Mouse (Mus musculus) limb, embryonic 14.5 days (tissue): ENCODE results near the gene Lsamp. TPM values are rescaled to one million over a fixed set of nuclear protein-coding genes. Genes with fewer than 3 reads are reported as not detected.

ENCODE experiments used
- ATAC-seq: fragments of 200-750 bp; cut with Nextera tagmentation; 2 replicates; pipeline ENCODE4 v1.8.0; 2017; ENCODE audit warnings: low read depth, moderate number of reproducible peaks, moderate TSS enrichment; ENCODE audit not compliant: low FRiP score
- DNase-seq: peaks from one replicate; pipeline ENCODE4 v3.0.0-alpha.2; 2015; ENCODE audit warnings: low spot score
- H3K27ac ChIP-seq: fragments of 300-500 bp; sonication (generic); replicated peaks from 2 replicates; pipeline ENCODE4 v1.5.1; 2014; ENCODE audit warnings: low read depth, mild to moderate bottlenecking, low read length, moderate library complexity, mixed read lengths
- H3K27me3 ChIP-seq: fragments of 300-500 bp; sonication (generic); 2 replicates; pipeline ENCODE4 v1.6.1; 2014; ENCODE audit warnings: low read length, mixed read lengths; ENCODE audit not compliant: control insufficient read depth, insufficient read depth
- H3K36me3 ChIP-seq: fragments of 300-500 bp; sonication (generic); 2 replicates; pipeline ENCODE4 v1.6.1; 2014; ENCODE audit warnings: mild to moderate bottlenecking, low read length, moderate library complexity, mixed read lengths; ENCODE audit not compliant: control insufficient read depth, insufficient read depth
- H3K4me1 ChIP-seq: fragments of 300-500 bp; sonication (generic); 2 replicates; pipeline ENCODE4 v1.6.1; 2014; ENCODE audit warnings: antibody characterized with exemption, low read length, mixed read lengths; ENCODE audit not compliant: control insufficient read depth, insufficient read depth
- H3K4me2 ChIP-seq: fragments of 300-500 bp; sonication (generic); replicated peaks from 2 replicates; pipeline ENCODE4 v1.6.1; 2014; ENCODE audit warnings: low read depth, mild to moderate bottlenecking, low read length, moderate library complexity; ENCODE audit not compliant: severe bottlenecking
- H3K4me3 ChIP-seq: fragments of 300-500 bp; sonication (generic); replicated peaks from 2 replicates; pipeline ENCODE4 v1.5.1; 2014; ENCODE audit warnings: low read length
- H3K9ac ChIP-seq: fragments of 300-500 bp; sonication (generic); 2 replicates; pipeline ENCODE4 v1.6.1; 2014; ENCODE audit warnings: mild to moderate bottlenecking, low read depth, low read length, moderate library complexity; ENCODE audit not compliant: severe bottlenecking
- H3K9me3 ChIP-seq: fragments of 300-500 bp; sonication (generic); 2 replicates; pipeline ENCODE4 v1.6.1; 2016; ENCODE audit warnings: low read length; ENCODE audit not compliant: control insufficient read depth
- POLR2A ChIP-seq: fragments of 200-500 bp; IDR thresholded peaks from 2 replicates; pipeline ENCODE4 v1.8.0; 2012; ENCODE audit warnings: inconsistent platforms, mild to moderate bottlenecking, moderate library complexity, borderline replicate concordance; ENCODE audit not compliant: insufficient read depth, insufficient read length; ENCODE audit errors: extremely low read depth
- WGBS: fragments of 180-500 bp; shearing (Covaris S2); extraction: QIAGEN DNeasy Blood & Tissue Kit; methylation state at CpG from one replicate; pipeline ENCODE4 v1.1.7; 2014; 5-methylcytosine and 5-hydroxymethylcytosine counted together
- polyA plus RNA-seq, 2 experiments: library from polyadenylated mRNA; depleted of rRNA in 1 of 2; stranded (reverse) in 1 of 2; unstranded in 1 of 2; fragments of >200 nt; fragmentation: Nextera tagmentation in 1 of 2; extraction: Ambion mirVana in 1 of 2; gene quantifications; 2 replicates each; pipeline versions ENCODE4 v1.2.1 to v1.2.3; 2012 to 2014

The Lsamp gene
- polyA plus RNA-seq, 2 experiments: 5.3 to 11.8 TPM

- TF ChIP-seq POLR2A: no peak
- no peaks in the 10 kb centered on the region for H3K36me3 ChIP-seq
- DNase-seq: no peak
- H3K27ac ChIP-seq: no peak overlapping the region
- no peak overlapping the region for H3K4me3 ChIP-seq
- no peaks in the 10 kb centered on the region for H3K9me3 ChIP-seq
- H3K4me1 ChIP-seq: no peaks in the 10 kb centered on the region
- H3K27me3 ChIP-seq: no peaks in the 10 kb centered on the region
- 72% methylated on average over 9 of the region's 9 CpGs for WGBS
- H3K4me2 ChIP-seq: no peak overlapping the region
- no peak overlapping the region for H3K9ac ChIP-seq
- no peak for ATAC-seq
Measured at GRCm38 (mm10) chr16:41728900-41729585, 1744.9 kb downstream of the Lsamp start.

GRCm38 (mm10) chr16:41729911-41730310 is 1745.8 kb downstream of the Lsamp start:
- no peak for ATAC-seq
- WGBS: 92% methylated on average over 1 of the region's 1 CpGs
- Histone ChIP-seq H3K9ac (no peak overlapping the region), H3K27me3 (no peaks in the 10 kb centered on the region), H3K4me2 (no peak overlapping the region), H3K36me3 (no peaks in the 10 kb centered on the region), H3K9me3 (no peaks in the 10 kb centered on the region), H3K4me1 (no peaks in the 10 kb centered on the region), H3K27ac (no peak overlapping the region), H3K4me3 (no peak overlapping the region)
- no peak for DNase-seq
- no peak for TF ChIP-seq POLR2A

GRCm38 (mm10) chr16:41745037-41745436 is 1760.9 kb downstream of the Lsamp start:
- H3K4me1 ChIP-seq: no peaks in the 10 kb centered on the region
- no peak for TF ChIP-seq POLR2A
- ATAC-seq: no peak
- no peaks in the 10 kb centered on the region for H3K9me3 ChIP-seq
- H3K4me3 ChIP-seq: no peak overlapping the region
- 50% methylated on average over 4 of the region's 4 CpGs for WGBS
- no peak overlapping the region for H3K4me2 ChIP-seq
- H3K27ac ChIP-seq: no peak overlapping the region
- H3K9ac ChIP-seq: no peak overlapping the region
- H3K36me3 ChIP-seq: no peaks in the 10 kb centered on the region
- H3K27me3 ChIP-seq: no peaks in the 10 kb centered on the region
- no peak for DNase-seq

GRCm38 (mm10) chr16:41746235-41746911 is 1762.2 kb downstream of the Lsamp start:
- Histone ChIP-seq H3K36me3 (no peaks in the 10 kb centered on the region), H3K4me1 (no peaks in the 10 kb centered on the region), H3K4me3 (no peak overlapping the region), H3K9ac (no peak overlapping the region), H3K9me3 (no peaks in the 10 kb centered on the region), H3K27me3 (no peaks in the 10 kb centered on the region), H3K4me2 (no peak overlapping the region), H3K27ac (no peak overlapping the region)
- WGBS: 71% methylated on average over 11 of the region's 11 CpGs
- no peak for TF ChIP-seq POLR2A
- DNase-seq (no peak), ATAC-seq (no peak)

GRCm38 (mm10) chr16:41747874-41748273 is 1763.7 kb downstream of the Lsamp start:
- Histone ChIP-seq H3K9me3 (no peaks in the 10 kb centered on the region), H3K27ac (no peak overlapping the region), H3K36me3 (no peaks in the 10 kb centered on the region), H3K9ac (no peak overlapping the region), H3K4me1 (no peaks in the 10 kb centered on the region), H3K27me3 (no peaks in the 10 kb centered on the region), H3K4me3 (no peak overlapping the region), H3K4me2 (no peak overlapping the region)
- WGBS: 86% methylated on average over 2 of the region's 2 CpGs
- DNase-seq (no peak), ATAC-seq (no peak)
- TF ChIP-seq POLR2A: no peak
